Mouse (Mus musculus) hindbrain, embryonic 13.5 days (tissue): ENCODE results near the gene Agrn. TPM values are rescaled to one million over a fixed set of nuclear protein-coding genes. Genes with fewer than 3 reads are reported as not detected.

Experiments used
- ATAC-seq: fragments of 200-750 bp; cut with Nextera tagmentation; 2 replicates; pipeline ENCODE4 v1.8.0; 2017; ENCODE audit warnings: moderate TSS enrichment; ENCODE audit not compliant: low FRiP score
- H3K27ac ChIP-seq: fragments of 300-500 bp; sonication (generic); 2 replicates; pipeline ENCODE4 v1.5.1; 2015; ENCODE audit warnings: inconsistent platforms, mild to moderate bottlenecking, moderate library complexity
- H3K27me3 ChIP-seq: fragments of 300-500 bp; sonication (generic); 2 replicates; pipeline ENCODE4 v1.6.1; 2015; ENCODE audit warnings: mild to moderate bottlenecking, inconsistent platforms
- H3K36me3 ChIP-seq: fragments of 300-500 bp; sonication (generic); 2 replicates; pipeline ENCODE4 v1.6.1; 2015; ENCODE audit warnings: mild to moderate bottlenecking, inconsistent platforms
- H3K4me1 ChIP-seq: fragments of 300-500 bp; sonication (generic); replicated peaks from 2 replicates; pipeline ENCODE4 v1.6.1; 2015; ENCODE audit warnings: inconsistent platforms
- H3K4me2 ChIP-seq: fragments of 300-500 bp; sonication (generic); 2 replicates; pipeline ENCODE4 v1.6.1; 2015; ENCODE audit warnings: inconsistent platforms, mild to moderate bottlenecking, moderate library complexity
- H3K4me3 ChIP-seq: fragments of 300-500 bp; sonication (generic); 2 replicates; pipeline ENCODE4 v1.5.1; 2015; ENCODE audit warnings: mild to moderate bottlenecking, inconsistent platforms
- H3K9ac ChIP-seq: fragments of 300-500 bp; sonication (generic); 2 replicates; pipeline ENCODE4 v1.6.1; 2015; ENCODE audit warnings: mild to moderate bottlenecking, inconsistent platforms
- H3K9me3 ChIP-seq: fragments of 300-500 bp; sonication (generic); 2 replicates; pipeline ENCODE4 v1.6.1; 2016; ENCODE audit warnings: inconsistent platforms
- WGBS: fragments of 180-500 bp; shearing (Covaris S2); methylation state at CpG from one replicate; pipeline ENCODE4 v1.1.7; 2015; 5-methylcytosine and 5-hydroxymethylcytosine counted together
- polyA plus RNA-seq: library from polyadenylated mRNA; unstranded; fragments of >200 nt; fragmentation: Nextera tagmentation; extraction: Ambion mirVana; gene quantifications from 2 replicates; pipeline ENCODE4 v1.2.1, GENCODE M21; 2015

Gene Agrn
- polyA plus RNA-seq, 1 experiment from 2014 or later: 120 TPM

DNA sequence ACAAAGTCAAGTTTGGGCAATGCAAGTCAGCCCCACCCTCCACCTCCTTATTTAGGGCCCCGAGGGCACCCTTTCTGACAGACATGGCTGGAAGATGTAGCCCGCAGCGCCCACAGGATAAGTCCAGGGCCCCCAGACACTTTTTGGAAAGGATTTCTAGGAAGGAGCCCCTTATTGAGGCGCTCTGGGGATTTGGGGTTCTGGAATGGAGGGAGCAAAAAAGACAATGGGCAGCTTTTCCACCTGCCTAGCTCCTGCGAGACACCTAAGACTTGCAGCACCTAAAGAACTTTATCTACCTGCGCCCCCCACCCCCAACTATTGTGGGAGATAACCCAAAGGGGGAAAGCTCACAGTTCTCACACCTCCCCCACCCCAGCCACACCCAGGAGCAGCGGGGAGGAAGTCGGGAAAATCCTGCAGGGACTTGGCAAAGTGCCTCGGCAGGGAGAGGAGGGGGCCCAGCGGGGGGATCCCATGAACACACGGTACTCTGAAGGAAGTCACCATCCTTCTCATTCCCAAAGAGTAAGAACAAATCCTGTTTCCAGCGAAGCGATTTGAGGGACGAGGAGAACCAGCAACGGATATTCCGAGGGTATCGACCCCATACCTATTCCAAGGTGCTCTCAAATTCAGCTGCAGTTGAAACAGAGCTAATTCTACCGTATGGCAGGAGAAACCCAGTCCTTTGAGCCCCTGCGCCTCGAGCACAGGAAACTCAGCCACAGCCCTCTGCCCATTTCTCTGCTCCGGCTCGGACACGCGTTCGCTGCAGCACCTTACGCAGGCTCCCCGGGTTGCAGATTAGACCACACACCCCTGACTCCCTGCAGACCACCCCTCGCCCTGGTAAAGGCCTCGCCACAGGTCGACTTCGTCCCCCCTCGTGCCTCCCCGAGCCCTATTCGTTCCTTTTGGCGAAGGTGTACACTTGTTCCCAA is 1.1 kb downstream of the Agrn start:
- Histone ChIP-seq H3K9me3 (no peaks in the 10 kb centered on the region), H3K9ac (peak overlapping the region; percentile 86), H3K27ac (peak overlapping the region; percentile 81), H3K4me3 (peak overlapping the region; percentile 66), H3K36me3 (peaks cover 18% of the 10 kb centered on the region), H3K27me3 (no peaks in the 10 kb centered on the region), H3K4me2 (peak overlapping the region; percentile 92), H3K4me1 (peaks cover 54% of the 10 kb centered on the region)
- ATAC-seq: peak; percentile 18; the same call in 1 of the 2 replicates
- WGBS: 3% methylated on average over 35 of the region's 35 CpGs

DNA sequence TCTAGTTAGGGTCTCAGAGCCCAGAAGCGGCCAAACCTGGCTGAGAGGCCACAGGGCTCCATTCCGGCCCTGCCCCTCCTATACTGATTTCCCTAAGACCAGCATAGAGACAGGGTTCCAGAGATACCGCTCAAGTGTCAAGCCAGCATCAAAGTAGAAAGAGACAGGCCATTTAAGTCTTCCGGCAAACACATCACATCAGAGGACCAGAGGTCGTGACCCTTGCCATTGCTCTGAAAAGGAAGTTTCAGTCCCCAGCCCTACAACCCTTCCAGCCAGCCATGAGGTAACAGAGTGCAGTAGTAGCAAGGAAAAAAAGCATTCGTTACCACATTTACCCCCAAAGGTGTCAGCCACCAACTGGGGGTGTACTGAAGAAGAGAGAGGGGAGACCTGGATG is 2.9 kb downstream of the Agrn start:
- Histone ChIP-seq H3K4me3 (peak overlapping the region; percentile 66; the same call in 1 of the 2 replicates), H3K27me3 (no peaks in the 10 kb centered on the region), H3K9me3 (no peaks in the 10 kb centered on the region), H3K9ac (peak overlapping the region; percentile 86), H3K4me1 (peaks cover 73% of the 10 kb centered on the region), H3K4me2 (peak overlapping the region; percentile 92), H3K27ac (no peak overlapping the region), H3K36me3 (peaks cover 26% of the 10 kb centered on the region)
- no peak for ATAC-seq
- 21% methylated on average over 6 of the region's 6 CpGs for WGBS

DNA sequence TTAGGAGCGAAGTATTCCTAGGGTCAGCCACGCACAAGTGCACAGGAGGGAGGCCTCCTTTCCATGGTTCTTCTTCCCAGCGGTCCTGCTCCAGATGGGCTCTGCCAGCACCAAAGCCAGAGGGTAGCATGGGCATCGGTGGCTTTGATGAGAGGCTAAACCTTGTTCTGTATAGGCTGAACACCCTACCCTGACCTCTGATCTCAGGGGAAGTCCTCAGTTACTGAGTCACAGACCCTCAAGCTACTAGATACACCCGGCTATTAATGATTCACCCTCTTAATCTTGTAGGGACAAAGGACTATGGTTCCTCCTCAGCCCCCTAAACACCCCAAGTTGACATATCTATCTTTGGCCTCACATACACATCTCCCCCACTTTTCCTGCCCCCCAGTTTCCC is 3.4 kb downstream of the Agrn start:
- Histone ChIP-seq H3K9ac (peak overlapping the region; percentile 86), H3K4me2 (peak overlapping the region; percentile 92), H3K27ac (no peak overlapping the region), H3K9me3 (no peaks in the 10 kb centered on the region), H3K27me3 (no peaks in the 10 kb centered on the region), H3K4me1 (peaks cover 77% of the 10 kb centered on the region), H3K4me3 (peak overlapping the region; percentile 66; the same call in 1 of the 2 replicates), H3K36me3 (peaks cover 26% of the 10 kb centered on the region)
- WGBS: 59% methylated on average over 5 of the region's 5 CpGs
- ATAC-seq: no peak

DNA sequence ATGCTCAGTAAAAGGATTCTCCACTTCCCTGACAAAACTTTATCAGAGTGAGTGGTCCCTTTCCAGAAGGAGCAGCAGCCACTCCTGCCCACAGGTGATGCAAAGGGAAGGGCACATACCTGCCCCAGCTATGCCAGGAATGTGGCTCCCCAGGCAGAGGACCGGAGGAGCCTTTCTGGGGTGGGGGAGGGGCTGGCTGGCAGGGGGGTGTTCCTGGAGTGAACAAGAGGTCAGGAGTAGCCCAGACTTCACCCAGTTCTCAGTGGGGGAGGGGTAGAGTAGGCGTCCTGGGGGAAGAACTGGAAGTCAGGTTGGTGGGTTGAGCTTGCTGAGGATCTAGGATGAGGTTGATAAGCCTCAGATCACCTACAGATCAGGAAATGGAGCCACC is 4.1 kb downstream of the Agrn start:
- no peak for ATAC-seq
- Histone ChIP-seq H3K27ac (peak overlapping the region; percentile 8), H3K4me1 (peaks cover 84% of the 10 kb centered on the region), H3K9me3 (no peaks in the 10 kb centered on the region), H3K27me3 (no peaks in the 10 kb centered on the region), H3K4me2 (peak overlapping the region; percentile 92; the same call in 1 of the 2 replicates), H3K4me3 (no peak overlapping the region), H3K36me3 (peaks cover 26% of the 10 kb centered on the region), H3K9ac (peak overlapping the region; percentile 86; the same call in 1 of the 2 replicates)
- 21% methylated on average over 2 of the region's 2 CpGs for WGBS

DNA sequence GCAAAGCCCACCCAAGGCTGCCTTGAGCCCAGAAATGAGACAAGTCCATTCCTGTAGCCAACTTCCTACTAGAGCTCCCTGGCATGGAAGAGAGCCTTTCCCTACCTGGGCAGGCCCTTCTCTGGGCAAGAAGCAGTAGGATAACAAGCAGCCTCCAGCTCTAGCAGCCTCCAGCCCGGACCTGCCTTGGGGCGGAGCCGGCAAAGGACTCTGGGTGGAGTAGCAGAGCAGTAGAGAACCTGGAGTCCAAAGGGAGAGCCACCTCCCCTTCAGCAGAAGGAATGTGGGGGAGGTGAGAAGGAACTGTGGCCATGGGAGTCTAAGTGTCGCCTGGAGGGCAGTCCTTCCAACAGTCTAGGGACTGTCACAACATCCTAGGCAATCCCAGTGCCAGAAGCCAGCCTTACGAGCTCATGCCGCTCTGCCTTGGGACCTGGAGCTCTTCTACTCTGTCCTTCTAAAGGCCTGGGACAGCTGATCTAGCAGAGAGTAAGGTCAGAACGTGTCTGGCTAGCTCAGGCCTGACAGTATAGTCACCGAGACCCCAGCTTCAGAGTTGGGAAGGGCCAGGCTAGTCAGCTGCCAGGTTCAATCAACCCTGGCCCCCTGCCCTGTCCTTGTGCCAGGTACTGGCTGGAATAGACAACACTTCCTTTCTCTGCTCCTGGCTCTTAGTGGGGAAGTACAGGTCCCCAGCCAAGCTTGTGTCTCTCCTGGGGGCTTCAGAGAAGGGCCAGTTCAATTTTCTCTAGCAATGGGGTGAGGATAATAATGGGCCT is 4.7 kb downstream of the Agrn start:
- WGBS: 50% methylated on average over 8 of the region's 8 CpGs
- H3K9ac ChIP-seq: peak overlapping the region; percentile 55
- peaks cover 90% of the 10 kb centered on the region for H3K4me1 ChIP-seq
- peak overlapping the region; percentile 8 for H3K27ac ChIP-seq
- H3K27me3 ChIP-seq: no peaks in the 10 kb centered on the region
- no peaks in the 10 kb centered on the region for H3K9me3 ChIP-seq
- no peak for ATAC-seq
- peak overlapping the region; percentile 17; the same call in 1 of the 2 replicates for H3K4me2 ChIP-seq
- H3K36me3 ChIP-seq: peaks cover 26% of the 10 kb centered on the region
- H3K4me3 ChIP-seq: no peak overlapping the region

DNA sequence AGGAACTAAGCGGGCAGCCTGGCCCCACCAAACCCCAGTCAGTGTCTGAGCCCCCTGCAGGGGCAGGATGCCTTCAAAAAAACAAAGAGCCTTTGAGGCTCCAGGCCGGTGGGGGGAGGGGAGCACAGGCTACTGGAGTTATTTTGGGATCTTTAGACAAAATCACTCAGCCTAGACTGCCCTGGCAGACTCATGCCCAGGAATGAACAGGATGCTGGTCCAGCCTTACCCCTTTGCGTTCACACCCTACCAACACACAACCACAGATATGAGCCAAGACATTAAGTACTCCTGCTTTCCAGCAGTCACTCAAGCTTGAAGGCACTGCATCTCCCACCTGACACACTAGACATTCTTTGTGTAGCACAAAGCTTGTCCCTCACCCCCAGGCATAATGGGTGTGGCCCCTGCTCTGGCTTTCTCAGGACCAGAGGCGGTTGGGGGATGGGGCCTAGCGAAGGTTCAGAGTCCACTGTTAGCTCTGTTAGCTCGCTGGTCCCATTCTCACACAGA is 8.4 kb downstream of the Agrn start:
- WGBS: 8% methylated on average over 6 of the region's 6 CpGs
- H3K27ac ChIP-seq: peak overlapping the region; percentile 89
- no peak overlapping the region for H3K4me3 ChIP-seq
- H3K4me2 ChIP-seq: peak overlapping the region; percentile 39
- peaks cover 23% of the 10 kb centered on the region for H3K36me3 ChIP-seq
- peak overlapping the region; percentile 60 for H3K9ac ChIP-seq
- peak; percentile 52 for ATAC-seq
- H3K4me1 ChIP-seq: peaks cover 100% of the 10 kb centered on the region
- no peaks in the 10 kb centered on the region for H3K9me3 ChIP-seq
- no peaks in the 10 kb centered on the region for H3K27me3 ChIP-seq

DNA sequence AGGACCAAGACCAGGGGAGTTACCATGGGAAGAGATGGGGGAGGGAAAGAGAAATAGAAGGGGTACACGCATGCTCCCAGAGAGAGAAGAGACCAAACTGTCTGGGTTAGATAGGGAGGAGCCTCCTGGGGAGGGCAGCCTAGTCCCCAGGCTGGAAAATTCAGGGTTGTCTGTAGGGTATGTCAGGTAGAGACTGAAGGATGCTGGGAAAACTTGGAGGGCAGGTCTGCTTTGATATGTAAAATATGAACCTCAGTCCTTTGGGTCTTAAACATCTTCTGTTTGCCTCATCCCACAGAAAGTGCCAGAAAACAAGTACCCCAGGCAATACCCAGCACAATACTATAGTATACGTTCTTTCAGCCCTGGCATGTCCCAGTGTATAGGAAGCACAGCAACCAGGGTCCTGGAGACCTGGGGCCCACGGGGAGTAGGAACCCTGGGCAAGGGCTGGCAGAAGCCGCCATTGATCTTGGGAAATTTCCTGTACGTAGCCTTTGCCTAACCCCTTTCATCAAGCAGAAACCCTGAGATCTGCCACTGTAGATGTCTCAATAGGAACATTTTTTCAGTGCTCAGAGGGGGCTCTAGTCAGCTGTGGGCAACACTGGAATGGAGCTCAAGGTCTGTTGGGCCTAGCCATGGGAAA is 9.0 kb downstream of the Agrn start:
- no peaks in the 10 kb centered on the region for H3K9me3 ChIP-seq
- H3K36me3 ChIP-seq: peaks cover 24% of the 10 kb centered on the region
- ATAC-seq: 0 out of 2 replicates have a peak, but pooled peaks have one; percentile 0
- H3K4me2 ChIP-seq: peak overlapping the region; percentile 39
- H3K9ac ChIP-seq: peak overlapping the region; percentile 60
- no peak overlapping the region for H3K4me3 ChIP-seq
- H3K27me3 ChIP-seq: no peaks in the 10 kb centered on the region
- H3K27ac ChIP-seq: peak overlapping the region; percentile 89
- WGBS: 24% methylated on average over 5 of the region's 5 CpGs
- peaks cover 100% of the 10 kb centered on the region for H3K4me1 ChIP-seq

DNA sequence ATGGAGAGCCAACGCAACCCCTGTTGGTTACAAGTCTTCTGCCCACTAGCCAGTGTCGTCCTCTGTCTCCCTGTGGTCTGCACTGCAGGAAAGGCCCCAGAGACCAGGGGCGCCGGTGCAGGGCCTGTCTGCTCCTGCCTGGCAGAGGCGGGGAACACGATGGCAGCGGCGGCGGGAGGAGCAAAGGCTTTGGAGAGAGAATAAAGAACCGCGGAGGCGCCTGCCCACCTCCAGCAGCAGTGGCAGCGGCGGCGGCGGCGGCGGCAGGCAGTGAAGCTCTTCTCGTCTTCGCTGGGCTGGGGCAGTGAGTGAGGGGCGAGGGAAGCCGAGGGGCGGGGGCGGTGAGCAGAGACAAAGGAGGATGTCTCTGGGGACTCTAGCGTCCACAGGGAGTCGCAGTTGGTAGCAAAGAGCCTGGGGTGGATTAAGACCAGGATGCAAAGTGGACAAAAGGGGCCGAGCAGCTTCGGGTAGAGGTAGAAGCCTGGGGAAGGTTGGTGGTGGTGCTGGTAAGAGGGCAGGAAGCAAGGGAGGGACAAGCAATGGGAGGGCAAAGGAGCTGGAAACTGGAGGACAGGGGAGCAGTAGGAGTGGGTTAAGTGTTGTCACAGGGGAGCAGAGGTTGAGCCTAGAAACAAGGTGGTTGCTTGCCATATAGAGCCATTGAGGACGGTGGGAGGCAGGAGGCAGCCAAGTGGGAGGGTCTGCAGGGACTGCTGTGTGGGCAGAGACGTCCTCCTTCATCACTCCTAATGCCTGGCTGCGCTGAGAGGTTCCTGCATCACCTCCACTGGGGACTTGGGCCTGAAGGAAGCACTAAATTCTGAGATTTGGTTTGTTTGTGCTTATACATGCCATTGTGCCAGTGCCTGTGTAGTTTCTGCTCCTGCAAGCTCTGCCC is 11.1 kb downstream of the Agrn start:
- Histone ChIP-seq H3K4me3 (peak overlapping the region; percentile 62), H3K4me2 (peak overlapping the region; percentile 86), H3K9me3 (no peaks in the 10 kb centered on the region), H3K27ac (peak overlapping the region; percentile 98), H3K4me1 (peaks cover 100% of the 10 kb centered on the region), H3K27me3 (no peaks in the 10 kb centered on the region), H3K36me3 (peaks cover 25% of the 10 kb centered on the region), H3K9ac (peak overlapping the region; percentile 90)
- peak; percentile 49 for ATAC-seq
- WGBS: 3% methylated on average over 31 of the region's 31 CpGs

DNA sequence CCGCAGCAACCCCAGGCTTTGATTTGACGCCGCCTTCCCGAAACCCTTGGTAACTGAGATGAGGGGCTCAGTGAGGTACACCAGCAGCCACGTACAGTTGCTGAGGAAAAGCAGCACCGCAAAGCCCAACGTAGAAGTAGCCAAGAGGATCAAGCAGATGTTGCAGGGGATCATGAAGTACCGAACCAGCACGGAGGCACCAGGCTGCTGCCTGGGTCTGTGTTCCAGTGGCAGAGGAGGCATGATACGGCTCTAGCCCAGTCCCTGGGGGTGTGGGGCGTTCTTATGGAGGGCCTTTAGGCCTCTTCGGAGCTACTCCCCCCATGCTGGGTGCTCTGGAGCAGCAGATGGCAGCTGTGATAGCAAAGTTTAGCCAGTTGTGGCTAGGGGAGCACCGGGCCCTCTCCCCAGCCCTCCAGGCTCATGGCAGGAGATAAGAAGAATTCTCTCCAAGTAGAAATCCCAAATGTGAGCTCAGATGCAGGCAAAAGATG is 11.8 kb downstream of the Agrn start:
- Histone ChIP-seq H3K27ac (peak overlapping the region; percentile 98), H3K4me3 (peak overlapping the region; percentile 62)
- WGBS: 49% methylated on average over 13 of the region's 13 CpGs

DNA sequence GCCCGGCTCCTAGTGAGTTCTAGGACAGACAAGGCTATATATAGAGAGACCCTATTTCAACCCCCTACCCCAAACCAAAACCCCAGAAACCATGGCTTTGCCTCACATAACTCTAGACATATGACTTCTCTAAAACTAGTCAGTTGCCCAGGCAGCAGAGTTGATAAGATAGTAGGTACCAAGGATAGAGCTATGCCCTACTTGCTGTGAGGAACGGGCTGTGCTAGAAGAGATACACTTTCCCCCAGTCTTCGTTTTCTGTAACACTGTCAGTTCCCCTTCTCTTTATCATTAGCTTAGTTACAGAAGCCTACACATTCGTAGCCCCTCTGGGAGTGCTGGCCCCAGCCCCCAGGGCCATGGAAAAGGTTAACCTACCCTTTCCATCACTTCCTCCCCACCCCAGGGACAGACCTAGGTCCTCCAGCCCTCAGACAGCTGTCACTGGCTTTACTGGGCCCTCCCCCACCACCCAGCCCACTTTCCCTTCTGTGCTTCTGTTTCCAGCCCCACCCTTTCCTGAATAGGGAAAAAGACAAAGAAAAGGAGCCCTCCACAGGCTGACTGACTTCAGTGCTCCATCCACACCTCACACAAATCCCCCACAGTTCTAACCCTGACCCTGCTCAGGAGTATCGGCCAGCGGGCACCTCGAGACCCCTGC is 12.9 kb downstream of the Agrn start:
- H3K27ac ChIP-seq: peak overlapping the region; percentile 98
- WGBS: 71% methylated on average over 7 of the region's 7 CpGs
- ATAC-seq: 0 out of 2 replicates have a peak, but pooled peaks have one; percentile 14
- no peaks in the 10 kb centered on the region for H3K27me3 ChIP-seq
- H3K4me3 ChIP-seq: peak overlapping the region; percentile 62
- H3K9me3 ChIP-seq: no peaks in the 10 kb centered on the region
- peak overlapping the region; percentile 86 for H3K4me2 ChIP-seq
- peaks cover 99% of the 10 kb centered on the region for H3K4me1 ChIP-seq
- H3K9ac ChIP-seq: peak overlapping the region; percentile 90
- H3K36me3 ChIP-seq: peaks cover 30% of the 10 kb centered on the region

More for the DNA sequence above, 11.8 kb downstream of the Agrn start:
- Histone ChIP-seq H3K9ac (peak overlapping the region; percentile 90), H3K4me1 (peaks cover 100% of the 10 kb centered on the region), H3K4me2 (peak overlapping the region; percentile 86), H3K36me3 (peaks cover 21% of the 10 kb centered on the region), H3K9me3 (no peaks in the 10 kb centered on the region), H3K27me3 (no peaks in the 10 kb centered on the region)
- ATAC-seq: no peak
